Mouse (Mus musculus) C3H10T1/2 (cell line): ENCODE measurements around the gene Cd80. TPM values are rescaled to one million over a fixed set of nuclear protein-coding genes. Genes with fewer than 3 reads are reported as not detected.

Experiments used
- polyA plus RNA-seq, 2 experiments: library from polyadenylated mRNA; unstranded; fragments of >200 nt; fragmentation: generic; extraction: Trizol; gene quantifications; one replicate each; pipeline ENCODE4 v1.2.1; 2012; ENCODE audit warnings: missing spikeins in 2 of 2

The Cd80 gene
- 1 to 10 TPM in 1 of 2 experiments, under 1 TPM in 1; 0.33 to 3.9 TPM for polyA plus RNA-seq

GRCm38 (mm10) chr16:38455511-38456418 lies at the start of gene Cd80:
Gene Cd80 (plus strand): TSS chr16:38455561.

GRCm38 (mm10) chr16:38432498-38433425 lies 22.6 kb upstream of the Cd80 start, which contains the start of gene Pla1a:
Gene Pla1a (minus strand): TSS chr16:38433145.

GRCm38 (mm10) chr16:38452442-38453202 lies 2.7 kb upstream of the Cd80 start, which contains the start of gene Adprh:
Gene Adprh (minus strand): TSS chr16:38452703.

GRCm38 (mm10) chr16:38522129-38523084 lies 67.0 kb downstream of the Cd80 start, which contains the start of gene Timmdc1:
Gene Timmdc1 (minus strand): TSS chr16:38522663.

Other genes with a start within 250 kb of the Cd80 start
- under 1 TPM; 0.01 to 0.02 TPM for gene Nr1i2, start 160.7 kb upstream of the Cd80 start, polyA plus RNA-seq
- gene Maats1, start 113.4 kb upstream of the Cd80 start, polyA plus RNA-seq, result under 1 TPM; 0.04 TPM
- 100 to 1,000 TPM; 159 to 176 TPM for gene Cox17, start 108.6 kb upstream of the Cd80 start, polyA plus RNA-seq
- under 1 TPM in 1 of 2 experiments, not detected in 1; 0.22 TPM for gene Gm21987, start 108.5 kb upstream of the Cd80 start, polyA plus RNA-seq
- gene Popdc2, start 93.4 kb upstream of the Cd80 start, polyA plus RNA-seq, result under 1 TPM; 0.05 to 0.91 TPM
- under 1 TPM; 0.05 to 0.92 TPM for gene Pla1a, start 22.4 kb upstream of the Cd80 start, polyA plus RNA-seq
- 10 to 100 TPM; 28.0 to 46.3 TPM for gene Adprh, start 2.9 kb upstream of the Cd80 start, polyA plus RNA-seq
- 10 to 100 TPM in 1 of 2 experiments, 1 to 10 TPM in 1; 9.1 to 18.0 TPM for gene Timmdc1, start 67.1 kb downstream of the Cd80 start, polyA plus RNA-seq
- gene Poglut1, start 94.7 kb downstream of the Cd80 start, polyA plus RNA-seq, result 10 to 100 TPM in 1 of 2 experiments, 1 to 10 TPM in 1; 3.2 to 25.3 TPM
- gene Tmem39a, start 103.1 kb downstream of the Cd80 start, polyA plus RNA-seq, result 10 to 100 TPM in 1 of 2 experiments, 1 to 10 TPM in 1; 6.5 to 49.6 TPM